In the genomic region with DNA sequence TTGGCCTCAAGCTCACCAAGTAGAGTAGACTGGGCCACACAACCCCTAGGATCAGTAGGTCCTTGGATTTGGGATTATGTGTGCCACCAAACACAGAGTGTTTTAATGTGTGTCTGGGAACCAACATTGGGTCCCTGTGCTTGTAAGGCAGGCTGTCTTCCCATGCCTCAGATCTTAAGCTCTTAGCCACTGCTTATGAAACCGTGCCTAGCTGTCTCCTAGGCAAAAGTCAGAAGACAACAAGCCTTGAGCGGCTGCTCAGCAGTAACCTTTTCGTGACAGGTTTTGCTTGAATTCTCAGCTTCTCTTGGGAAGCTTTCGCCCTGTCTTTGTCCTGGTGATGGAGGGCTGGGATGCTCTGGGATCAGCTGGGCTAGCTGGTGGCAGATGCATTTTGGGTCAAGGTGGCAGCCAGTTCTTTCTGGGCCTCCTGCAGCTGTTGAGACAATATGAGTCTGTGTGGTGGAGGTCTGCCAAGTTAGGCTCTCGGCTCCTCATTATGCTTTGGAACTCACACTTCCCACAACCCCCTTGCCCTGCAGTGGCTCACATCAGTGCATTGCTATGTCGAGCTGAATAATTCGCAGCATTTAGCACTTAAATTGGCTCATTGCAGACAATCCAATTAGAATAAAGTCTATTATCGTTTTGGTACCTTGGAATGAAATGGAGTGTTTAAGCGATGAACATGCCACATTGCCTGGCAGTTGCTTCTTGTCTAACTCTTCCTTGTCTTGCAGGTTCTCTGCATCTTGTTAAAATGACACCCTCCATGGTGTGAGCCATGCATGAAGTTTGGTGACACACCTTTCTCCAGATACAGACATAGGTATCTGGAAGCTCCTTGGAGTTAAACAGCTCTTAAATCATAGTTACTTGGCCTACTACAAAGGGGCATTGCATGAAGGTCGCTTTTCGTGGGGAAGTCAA, we compare ENCODE assay signal across 8 mouse cellular contexts.
DNase-seq lines count a peak whose midpoint lies in the region; ATAC-seq lines count a peak whose summit lies in the region.

No protein-coding gene starts in this region.

- no peak for ATAC-seq in kidney, embryonic 15.5 days (replicated peaks; ENCODE audit: low FRiP score)
- ATAC-seq in forebrain, embryonic 16.5 days: peak; percentile 95

- no peak overlapping the region for H3K9ac ChIP-seq in kidney, embryonic 15.5 days
- H3K9ac ChIP-seq in forebrain, embryonic 16.5 days (replicated peaks; ENCODE audit: low read depth, low read length): no peak overlapping the region

- H3K27ac ChIP-seq in kidney, embryonic 15.5 days: no peak overlapping the region
- peak overlapping the region; percentile 26; the same call in 1 of the 2 replicates for H3K27ac ChIP-seq in forebrain, embryonic 16.5 days (ENCODE audit: low read length)

- no peak overlapping the region for H3K4me2 ChIP-seq in kidney, embryonic 15.5 days
- no peak overlapping the region for H3K4me2 ChIP-seq in forebrain, embryonic 16.5 days (ENCODE audit: low read length)

- peak; percentile 26 for DNase-seq in kidney, adult 11 months
- peak; percentile 31 to 33 for DNase-seq in layer of hippocampus, postnatal 36 days
- peak; percentile 92 for DNase-seq in retina, postnatal 1 day
- no peak for DNase-seq in ovary, adult 18-20 months (ENCODE audit: low spot score)
- DNase-seq in spleen, postnatal 14 days (ENCODE audit: low spot score in 2 of 2): no peak
- no peak for DNase-seq in lung, postnatal 36 days

- 85% methylated on average over 11 of the region's 11 CpGs for whole genome bisulfite sequencing in kidney, embryonic 15.5 days
- WGBS in forebrain, embryonic 16.5 days: 30% methylated on average over 11 of the region's 11 CpGs

- no peak overlapping the region for H3K4me3 ChIP-seq in kidney, embryonic 15.5 days (replicated peaks)
- no peak overlapping the region for H3K4me3 ChIP-seq in forebrain, embryonic 16.5 days (replicated peaks; ENCODE audit: low read length)

- H3K36me3 ChIP-seq in kidney, embryonic 15.5 days: no peaks in the 10 kb centered on the region
- no peaks in the 10 kb centered on the region for H3K36me3 ChIP-seq in forebrain, embryonic 16.5 days (ENCODE audit: control insufficient read depth, insufficient read depth)

- peaks cover 17% of the 10 kb centered on the region for H3K4me1 ChIP-seq in kidney, embryonic 15.5 days
- H3K4me1 ChIP-seq in forebrain, embryonic 16.5 days (replicated peaks; ENCODE audit: control insufficient read depth, insufficient read depth, low read length): peaks cover 12% of the 10 kb centered on the region

- no peaks in the 10 kb centered on the region for H3K9me3 ChIP-seq in kidney, embryonic 15.5 days (replicated peaks)
- H3K9me3 ChIP-seq in forebrain, embryonic 16.5 days (ENCODE audit: control insufficient read depth, low read length): no peaks in the 10 kb centered on the region

- no peaks in the 10 kb centered on the region for H3K27me3 ChIP-seq in kidney, embryonic 15.5 days
- H3K27me3 ChIP-seq in forebrain, embryonic 16.5 days (replicated peaks; ENCODE audit: control insufficient read depth, insufficient read depth, low read length): no peaks in the 10 kb centered on the region

Comparison
In these comparisons a context has a peak if more than half of its experiments do, and no peak if none do; other contexts are left out.
1. DNase-seq: peak in kidney, adult 11 months (single experiment), layer of hippocampus, postnatal 36 days (2 of 2) and retina, postnatal 1 day (single experiment); none in ovary, adult 18-20 months (single experiment), spleen, postnatal 14 days (0 of 2) and lung, postnatal 36 days (single experiment).